Mouse (Mus musculus) gastrocnemius, postnatal 36 days (tissue): ENCODE results near the gene Hacd3. TPM values are rescaled to one million over a fixed set of nuclear protein-coding genes. Genes with fewer than 3 reads are reported as not detected.
"Not testable (repeated sequence)": the region's sequence is repeated elsewhere in the genome, so short reads cannot be mapped to it uniquely, and the experiment has no call there.

ENCODE experiments used
- DNase-seq, 2 experiments: peaks; one replicate each; pipeline ENCODE4 v3.0.0; 2022
- intact Hi-C: fragments of 180-260 bp; cut with DNase I; formaldehyde crosslinking; loops from one replicate; pipeline ENCODE4 v1.15.1; 2025
- long read RNA-seq, 2 experiments: library from polyadenylated mRNA; stranded (forward); transcript quantifications; one replicate each; pipeline ENCODE4 v2.0.0; 2021
- total RNA-seq, 2 experiments: library from RNA; stranded (reverse); gene quantifications; 2 replicates each; pipeline ENCODE4 v1.2.3; 2021

The Hacd3 gene
- total RNA-seq, result 10 to 100 TPM in 1 of 2 experiments, 1 to 10 TPM in 1; 9.1 to 10.3 TPM
- long read RNA-seq, experiment 1, transcript Hacd3-201 (11 exons, 2,709 nt), result major isoform, 8 of 9 reads
- long read RNA-seq, experiment 1, partial matches to known transcripts, result 0 of 9 reads
- long read RNA-seq, experiment 1, other reads (novel, unspliced or antisense), result 1 of 9 reads
- long read RNA-seq, experiment 2, partial matches to known transcripts, result 0 of 5 reads
- long read RNA-seq, experiment 2, other reads (novel, unspliced or antisense), result 3 of 5 reads

GRCm38 (mm10) chr9:65020991-65021886 lies at the start of gene Hacd3:
Hacd3 (minus strand) TSS chr9:65021693.
- peak; percentile 79 to 83 for DNase-seq
- intact Hi-C loops, result no loop called here

GRCm38 (mm10) chr9:65070587-65070986 lies 49.1 kb upstream of the Hacd3 start:
- no peak for DNase-seq
- intact Hi-C loops, result loop anchor here (5.0 kb wide), 1 partner anchor 52 kb away; no protein-coding TSS in a partner anchor

DNA sequence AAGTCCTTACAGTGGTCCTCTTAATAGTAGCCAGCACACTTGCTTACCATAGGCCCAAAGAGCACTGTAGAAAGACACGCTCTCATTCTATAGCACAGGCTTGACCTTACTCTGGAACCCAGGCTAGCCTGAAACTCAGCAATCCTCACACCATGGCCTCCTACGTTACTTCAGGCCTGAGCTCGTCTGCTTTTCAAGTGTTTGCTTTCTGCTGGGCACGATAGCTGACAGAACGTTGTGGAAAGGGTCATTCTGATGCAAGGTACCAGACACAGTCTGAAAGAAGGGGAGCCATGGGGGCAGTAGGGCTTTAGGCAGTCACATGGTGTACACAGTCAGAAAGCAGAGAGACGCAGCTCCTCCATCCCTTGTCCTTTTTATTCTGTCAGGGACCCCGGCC lies 42.8 kb upstream of the Hacd3 start:
- DNase-seq, result no peak
- intact Hi-C loops, result no loop called here

- no peak for DNase-seq
- intact Hi-C loops, result no loop called here
Observed at GRCm38 (mm10) chr9:65050981-65051380, 29.5 kb upstream of the Hacd3 start.

GRCm38 (mm10) chr9:65049422-65049821 lies 27.9 kb upstream of the Hacd3 start:
- intact Hi-C loops, result no loop called here
- DNase-seq, result no peak

GRCm38 (mm10) chr9:65046993-65047392 lies 25.5 kb upstream of the Hacd3 start:
- intact Hi-C loops, result no loop called here
- DNase-seq, result no peak

DNA sequence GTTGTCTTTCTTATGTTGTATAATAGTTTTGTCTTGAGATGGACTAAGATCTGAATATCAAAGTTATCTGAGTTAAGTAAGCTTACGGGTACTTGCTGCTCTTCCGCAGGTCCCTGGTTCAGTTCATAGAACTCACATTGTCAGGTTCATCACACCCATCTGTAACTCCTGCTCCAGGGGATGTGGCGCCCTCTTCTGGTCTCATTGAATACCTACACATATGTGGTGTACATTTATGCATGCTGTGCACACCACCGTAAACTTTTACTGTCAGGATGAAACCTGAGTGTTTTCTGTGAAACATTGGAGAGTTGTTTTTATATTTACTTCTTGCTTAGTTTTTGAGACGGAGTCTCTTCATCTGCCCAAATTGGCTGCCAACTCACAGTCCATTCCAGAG lies 19.9 kb upstream of the Hacd3 start:
- intact Hi-C loops, result no loop called here
- no peak for DNase-seq

GRCm38 (mm10) chr9:65036861-65037260 lies 15.4 kb upstream of the Hacd3 start:
- intact Hi-C loops, result no loop called here
- no peak for DNase-seq

GRCm38 (mm10) chr9:65036456-65036855 lies 15.0 kb upstream of the Hacd3 start:
- intact Hi-C loops, result no loop called here
- DNase-seq, result peak; percentile 41 to 47

GRCm38 (mm10) chr9:65032269-65033108 lies 11.0 kb upstream of the Hacd3 start, which contains the start of gene Dpp8:
Dpp8 (plus strand) TSS chr9:65032414.
- intact Hi-C loops, result loop anchor here (5.0 kb wide), 1 partner anchor 90 kb away; no protein-coding TSS in a partner anchor
- DNase-seq, result peak; percentile 89 to 90

GRCm38 (mm10) chr9:65031894-65032268 lies 10.4 kb upstream of the Hacd3 start:
- DNase-seq, result no peak
- intact Hi-C loops, result loop anchor here (5.0 kb wide), 1 partner anchor 90 kb away; no protein-coding TSS in a partner anchor

- intact Hi-C loops, result loop anchor here (5.0 kb wide), 1 partner anchor 91 kb away; no protein-coding TSS in a partner anchor
- DNase-seq, result not testable (repeated sequence)
Observed at GRCm38 (mm10) chr9:65031355-65031754, 9.9 kb upstream of the Hacd3 start.

DNA sequence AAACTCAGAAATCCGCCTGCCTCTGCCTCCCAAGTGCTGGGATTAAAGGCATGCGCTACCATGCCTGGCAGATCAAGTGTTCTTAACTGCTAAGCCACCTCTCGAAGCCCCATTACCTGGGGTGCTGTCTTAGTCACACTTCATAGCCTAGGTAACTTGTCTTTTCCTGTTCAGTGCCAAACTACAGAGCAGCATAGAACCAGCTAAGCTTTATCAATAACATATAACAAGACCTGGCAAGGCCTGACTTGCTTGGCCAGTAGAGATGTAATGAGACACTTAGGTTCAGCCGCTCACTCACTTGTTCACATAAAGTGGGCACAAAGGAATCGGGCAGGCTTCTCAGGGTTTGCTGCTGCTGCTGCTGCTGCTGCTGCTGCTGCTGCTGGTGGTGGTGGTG lies 6.8 kb upstream of the Hacd3 start:
- intact Hi-C loops, result no loop called here
- no peak for DNase-seq

- DNase-seq, result no peak
- intact Hi-C loops, result no loop called here
Observed at GRCm38 (mm10) chr9:65027241-65027640, 5.7 kb upstream of the Hacd3 start.

GRCm38 (mm10) chr9:65023447-65023846 lies 2.0 kb upstream of the Hacd3 start:
- intact Hi-C loops, result no loop called here
- no peak for DNase-seq

DNA sequence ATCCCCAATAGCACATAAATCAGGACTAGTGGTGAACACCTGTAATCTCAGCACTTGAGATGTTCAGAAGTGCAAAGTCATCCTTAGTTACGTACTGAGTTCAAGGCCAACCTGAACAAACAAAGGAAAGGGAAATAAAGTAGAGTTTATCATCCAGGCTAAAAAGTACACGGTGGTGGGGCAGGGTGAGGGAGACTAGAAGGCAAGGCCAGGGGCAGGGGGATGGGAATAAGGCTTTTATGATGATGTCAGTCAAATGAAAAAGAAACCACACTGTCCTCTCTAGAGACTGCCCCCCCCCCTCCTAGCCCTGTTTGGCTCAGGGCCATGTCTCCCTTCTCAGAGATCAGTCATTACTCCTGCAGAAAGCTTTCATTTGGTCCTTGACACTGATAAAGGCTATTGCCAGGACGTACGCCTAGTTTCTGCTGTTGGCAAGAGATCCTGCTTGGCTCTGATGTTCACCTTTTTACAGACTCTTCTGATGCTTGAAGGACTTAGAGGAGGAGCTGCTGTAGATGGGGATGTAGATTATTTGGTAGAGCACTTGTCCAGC lies 1.2 kb upstream of the Hacd3 start:
- intact Hi-C loops, result no loop called here
- DNase-seq, result no peak

DNA sequence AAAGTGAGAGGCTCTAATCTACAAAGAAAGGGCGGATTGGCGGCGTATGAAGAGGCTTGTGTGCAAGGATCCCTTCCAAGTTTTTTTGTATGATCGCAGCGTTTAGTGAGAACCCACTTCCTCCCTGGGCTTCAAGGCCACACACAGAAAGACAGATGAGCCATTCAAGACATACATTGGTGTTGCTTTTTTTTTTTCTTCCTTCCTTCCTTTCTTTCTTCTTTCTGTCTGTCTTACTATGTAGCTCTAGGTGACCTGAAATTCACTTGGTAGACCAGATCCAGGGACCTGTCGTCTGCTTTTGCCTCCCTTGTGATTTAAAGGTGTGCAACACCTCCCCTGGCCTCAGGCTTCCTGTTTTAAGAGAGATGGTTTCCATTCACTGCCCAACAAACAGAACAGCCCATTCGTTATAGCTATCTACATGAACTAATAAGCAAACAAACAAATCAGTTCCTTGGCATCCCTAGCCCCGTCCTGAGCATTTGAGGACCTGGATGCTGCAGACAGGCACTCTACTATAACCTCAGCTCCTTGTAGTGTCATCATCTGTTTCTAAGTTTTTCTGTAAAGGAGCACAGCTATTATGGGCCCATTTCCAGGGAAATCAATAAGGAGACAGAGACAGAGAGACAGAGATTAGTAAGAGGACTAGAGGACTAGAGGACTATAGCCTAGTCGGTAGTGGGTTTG lies 540 bp upstream of the Hacd3 start:
- no peak for DNase-seq
- intact Hi-C loops, result no loop called here

DNA sequence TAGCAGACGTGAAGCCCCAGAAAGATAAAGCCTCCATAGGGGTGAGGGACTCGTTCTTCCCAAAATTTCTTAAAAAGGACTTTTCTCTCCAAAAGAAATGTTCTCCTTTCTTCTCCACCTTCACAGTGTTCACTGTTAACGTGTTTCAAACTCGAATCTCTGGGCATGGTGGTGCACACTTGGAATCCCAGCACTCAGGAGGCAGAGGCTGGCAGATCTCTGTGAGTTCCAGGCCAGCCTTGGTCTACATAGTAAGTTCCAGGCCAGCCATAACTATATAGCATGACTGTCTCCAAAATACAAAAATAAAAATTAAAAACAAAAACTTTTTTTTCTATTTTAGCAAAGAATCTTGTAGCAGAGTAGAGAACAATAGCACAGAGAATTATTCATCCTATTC lies 1.4 kb downstream of the Hacd3 start:
- DNase-seq, result no peak
- intact Hi-C loops, result no loop called here

- no peak for DNase-seq
- intact Hi-C loops, result no loop called here
Observed at GRCm38 (mm10) chr9:65019146-65019545, 2.3 kb downstream of the Hacd3 start.
